Mouse (Mus musculus) C2C12 (cell line): ENCODE data around the gene Akip1. TPM values are rescaled to one million over a fixed set of nuclear protein-coding genes. Genes with fewer than 3 reads are reported as not detected.

Source experiments
- H3K27me3 ChIP-seq: one replicate; pipeline ENCODE4 v1.6.1; 2011; ENCODE audit not compliant: control insufficient read depth, insufficient read depth, insufficient read length
- H3K36me3 ChIP-seq: one replicate; pipeline ENCODE4 v1.6.1; 2011; ENCODE audit not compliant: control insufficient read depth, insufficient read depth
- H3K4me3 ChIP-seq: one replicate; pipeline ENCODE4 v1.5.1; 2011; ENCODE audit warnings: mild to moderate bottlenecking, control low read depth; ENCODE audit not compliant: poor library complexity, insufficient read depth, severe bottlenecking
- H3K79me2 ChIP-seq: one replicate; pipeline ENCODE4 v1.6.1; 2011; ENCODE audit not compliant: control insufficient read depth, insufficient read depth
- H3K79me3 ChIP-seq: one replicate; pipeline ENCODE4 v1.6.1; 2011; ENCODE audit warnings: low read depth, control low read depth
- H3ac ChIP-seq: one replicate; pipeline ENCODE3; 2011; ENCODE audit warnings: low read depth; ENCODE audit not compliant: control insufficient read depth, insufficient read length
- CEBPB ChIP-seq: IDR thresholded peaks from one replicate; pipeline ENCODE4 v1.6.1; 2011; ENCODE audit warnings: low read depth, mild to moderate bottlenecking, control low read depth, moderate library complexity
- CTCF ChIP-seq: IDR thresholded peaks from one replicate; pipeline ENCODE4 v1.5.1; 2011; ENCODE audit not compliant: control insufficient read depth, insufficient read depth, insufficient read length
- FOSL1 ChIP-seq: IDR thresholded peaks from one replicate; pipeline ENCODE4 v1.8.0; 2011; ENCODE audit warnings: mild to moderate bottlenecking, low read length; ENCODE audit not compliant: poor library complexity, insufficient read depth, severe bottlenecking
- MAX ChIP-seq: IDR thresholded peaks from one replicate; pipeline ENCODE4 v1.6.1; 2011; ENCODE audit warnings: mild to moderate bottlenecking, control low read depth
- MYOD1 ChIP-seq: IDR thresholded peaks from one replicate; pipeline ENCODE4 v1.6.1; 2011; ENCODE audit warnings: low read depth; ENCODE audit not compliant: control insufficient read depth, insufficient read length
- MYOG ChIP-seq: IDR thresholded peaks from one replicate; pipeline ENCODE4 v1.6.1; 2011; ENCODE audit not compliant: control insufficient read depth, insufficient read length; ENCODE audit errors: extremely low read depth
- USF1 ChIP-seq: IDR thresholded peaks from one replicate; pipeline ENCODE4 v1.6.1; 2011; ENCODE audit warnings: low read depth, mild to moderate bottlenecking, control low read depth, moderate library complexity
- polyA plus RNA-seq: library from polyadenylated mRNA; unstranded; fragments of >200 nt; fragmentation: generic; extraction: Trizol; gene quantifications from one replicate; pipeline ENCODE4 v1.2.1, GENCODE M21; 2012; ENCODE audit warnings: missing spikeins

Gene Akip1
- polyA plus RNA-seq, 1 experiment, result 7.0 TPM

- TF ChIP-seq CEBPB (no peak), CTCF (no peak), MAX (no peak), USF1 (no peak), FOSL1 (no peak), MYOD1 (no peak), MYOG (no peak)
These were observed 48.0 kb downstream of the Akip1 start for GRCm38 (mm10) chr7:109751427-109752007.

GRCm38 (mm10) chr7:109752008-109752925 lies 48.8 kb downstream of the Akip1 start, which contains the start of gene Tmem9b:
Gene Tmem9b, minus strand, starts transcription at chr7:109752875.
- peak within 1 kb of the TSS; percentile 94 for H3ac ChIP-seq
- TF ChIP-seq MYOD1 (no peak), MAX (no peak), MYOG (no peak), USF1 (no peak), CTCF (no peak), FOSL1 (no peak), CEBPB (no peak)
- H3K36me3 ChIP-seq, result no peaks in the 10 kb centered on the region
- peak within 1 kb of the TSS; percentile 68 for H3K4me3 ChIP-seq
- no peaks in the 10 kb centered on the region for H3K79me2 ChIP-seq
- no peaks in the 10 kb centered on the region for H3K27me3 ChIP-seq
- no peaks in the 10 kb centered on the region for H3K79me3 ChIP-seq

More at GRCm38 (mm10) chr7:109751427-109752007, 48.0 kb downstream of the Akip1 start:
- Histone ChIP-seq H3K79me3 (no peaks in the 10 kb centered on the region), H3K4me3 (peak overlapping the region; percentile 68), H3K79me2 (no peaks in the 10 kb centered on the region), H3K36me3 (no peaks in the 10 kb centered on the region), H3K27me3 (no peaks in the 10 kb centered on the region), H3ac (peak overlapping the region; percentile 94)

- H3K79me2 ChIP-seq, result no peaks in the 10 kb centered on the region
- no peaks in the 10 kb centered on the region for H3K79me3 ChIP-seq
- H3K36me3 ChIP-seq, result no peaks in the 10 kb centered on the region
- TF ChIP-seq USF1 (no peak), CEBPB (no peak), MYOD1 (no peak), FOSL1 (no peak), MYOG (no peak), MAX (no peak)
- H3ac ChIP-seq, result no peak overlapping the region
- H3K4me3 ChIP-seq, result no peak overlapping the region
- no peaks in the 10 kb centered on the region for H3K27me3 ChIP-seq
These were observed 50.5 kb downstream of the Akip1 start for GRCm38 (mm10) chr7:109754034-109754433.

GRCm38 (mm10) chr7:109756291-109756690 lies 52.8 kb downstream of the Akip1 start:
- Histone ChIP-seq H3K4me3 (no peak overlapping the region), H3K79me2 (no peaks in the 10 kb centered on the region), H3K79me3 (no peaks in the 10 kb centered on the region), H3ac (no peak overlapping the region), H3K27me3 (no peaks in the 10 kb centered on the region), H3K36me3 (no peaks in the 10 kb centered on the region)
- TF ChIP-seq USF1 (no peak), MYOG (no peak), CTCF (no peak), CEBPB (no peak), FOSL1 (no peak), MAX (no peak), MYOD1 (no peak)

Other genes with a start within 250 kb of the Akip1 start
- 0.57 TPM for gene Trim66, start 195.6 kb upstream of the Akip1 start, polyA plus RNA-seq
- gene Rpl27a, start 184.5 kb upstream of the Akip1 start, polyA plus RNA-seq, result 1,692 TPM
- gene St5, start 85 bp upstream of the Akip1 start, polyA plus RNA-seq, result 28.6 TPM
- gene BC051019, start 20.2 kb downstream of the Akip1 start, polyA plus RNA-seq, result 0.35 TPM
- gene Ascl3, start 28.0 kb downstream of the Akip1 start, polyA plus RNA-seq, result 0.11 TPM
- gene Tmem9b, start 49.2 kb downstream of the Akip1 start, polyA plus RNA-seq, result 39.0 TPM
- gene Nrip3, start 78.3 kb downstream of the Akip1 start, polyA plus RNA-seq, result not detected
- gene Scube2, start 162.0 kb downstream of the Akip1 start, polyA plus RNA-seq, result 0.06 TPM